Mouse (Mus musculus): ENCODE data around the gene Ptpn23. TPM values are rescaled to one million over a fixed set of nuclear protein-coding genes. Genes with fewer than 3 reads are reported as not detected.

The Ptpn23 gene
- total and polyA plus RNA-seq, 3 experiments = 7.3 to 40.1 TPM; not detected in 1

- H3K27ac ChIP-seq (ENCODE audit: control insufficient read depth, low read depth, low read length) = no peak overlapping the region
- H3K4me1 ChIP-seq (ENCODE audit: control insufficient read depth in 1 of 2, insufficient read depth in 2 of 2, low read length in 2 of 2) = peaks cover 0 to 3% of the 10 kb centered on the region in 2 experiments; a peak in 1 of 4 replicates
- H3K27me3 ChIP-seq (ENCODE audit: control insufficient read depth in 1 of 2, insufficient read depth in 2 of 2, low read length in 2 of 2) = no peaks in the 10 kb centered on the region
- no peaks in the 10 kb centered on the region for H3K79me2 ChIP-seq (ENCODE audit: control insufficient read depth, insufficient read depth, low read length, poor library complexity)
- no peaks in the 10 kb centered on the region for H3K9me3 ChIP-seq (replicated peaks; ENCODE audit: insufficient read depth, low read length)
- no peaks in the 10 kb centered on the region for H3K36me3 ChIP-seq (ENCODE audit: control insufficient read depth in 1 of 2, insufficient read depth in 2 of 2, low read length in 2 of 2)
- peak; percentile 25 for DNase-seq (ENCODE audit: low read depth, low spot score)
- TF ChIP-seq POLR2AphosphoS2 (IDR thresholded peaks at IDR 0.05; ENCODE audit: low read length) (no peak), RAD21 (IDR thresholded peaks at IDR 0.05; ENCODE audit: low read depth, low read length) (peak; percentile 51), POLR2A (IDR thresholded peaks at IDR 0.05; ENCODE audit: control insufficient read depth in 1 of 2, insufficient read depth in 1 of 2, low read depth in 1 of 2, low read length in 2 of 2, poor library complexity in 1 of 2) (no peak), GATA1 (IDR thresholded peaks at IDR 0.05; ENCODE audit: low read depth, low read length) (no peak), SIN3A (IDR thresholded peaks at IDR 0.05; ENCODE audit: low read length) (no peak), GABPA (IDR thresholded peaks at IDR 0.05; ENCODE audit: low read depth, low read length) (no peak), SMC3 (IDR thresholded peaks at IDR 0.05; ENCODE audit: low read depth, low read length) (peak; percentile 71), EP300 (IDR thresholded peaks at IDR 0.05; ENCODE audit: low read depth in 1 of 2, low read length in 2 of 2) (no peak), TBP (IDR thresholded peaks at IDR 0.05; ENCODE audit: low read depth, low read length) (no peak), BHLHE40 (IDR thresholded peaks at IDR 0.05; ENCODE audit: borderline replicate concordance, low read depth, low read length) (no peak), MAFK (IDR thresholded peaks at IDR 0.05; ENCODE audit: borderline replicate concordance, low read depth, low read length) (no peak), ZC3H11A (IDR thresholded peaks at IDR 0.05; ENCODE audit: low read depth, low read length) (peak; percentile 46; the same call in 1 of the 2 replicates), CTCF (IDR thresholded peaks at IDR 0.05 in 2 of 3, conservative IDR thresholded peaks at IDR 0.05 in 1 of 3; ENCODE audit: control insufficient read depth in 1 of 3, insufficient read depth in 1 of 3, low read depth in 2 of 3, low read length in 3 of 3, poor library complexity in 1 of 3, severe bottlenecking in 1 of 3) (peak; percentile 18 to 60 (median 59); a peak in 5 of 6 replicates)
- no peak overlapping the region for H3K9ac ChIP-seq (ENCODE audit: control insufficient read depth, low read depth, low read length, poor library complexity, severe bottlenecking)
- H3K4me3 ChIP-seq (ENCODE audit: control insufficient read depth in 1 of 2, insufficient read depth in 1 of 2, low read depth in 2 of 2, low read length in 2 of 2) = no peak overlapping the region
These were observed 5.8 kb upstream of the Ptpn23 start for GRCm38 (mm10) chr9:110413785-110414184.

- Histone ChIP-seq H3K9me3 (replicated peaks; ENCODE audit: insufficient read depth, low read length) (no peaks in the 10 kb centered on the region), H3K79me2 (ENCODE audit: control insufficient read depth, insufficient read depth, low read length, poor library complexity) (peaks cover 4% of the 10 kb centered on the region), H3K4me1 (ENCODE audit: control insufficient read depth in 1 of 2, insufficient read depth in 2 of 2, low read length in 2 of 2) (peaks cover 0 to 4% of the 10 kb centered on the region in 2 experiments; a peak in 1 of 4 replicates), H3K4me3 (ENCODE audit: control insufficient read depth in 1 of 2, insufficient read depth in 1 of 2, low read depth in 2 of 2, low read length in 2 of 2) (no peak overlapping the region), H3K27me3 (ENCODE audit: control insufficient read depth in 1 of 2, insufficient read depth in 2 of 2, low read length in 2 of 2) (no peaks in the 10 kb centered on the region), H3K36me3 (ENCODE audit: control insufficient read depth in 1 of 2, insufficient read depth in 2 of 2, low read length in 2 of 2) (no peaks in the 10 kb centered on the region), H3K27ac (ENCODE audit: control insufficient read depth, low read depth, low read length) (no peak overlapping the region), H3K9ac (ENCODE audit: control insufficient read depth, low read depth, low read length, poor library complexity, severe bottlenecking) (no peak overlapping the region)
- TF ChIP-seq POLR2A (IDR thresholded peaks at IDR 0.05; ENCODE audit: control insufficient read depth in 1 of 2, insufficient read depth in 1 of 2, low read depth in 1 of 2, low read length in 2 of 2, poor library complexity in 1 of 2) = no peak
- no peak for TF ChIP-seq KAT2A (conservative IDR thresholded peaks at IDR 0.05; ENCODE audit: low read depth, low read length)
- no peak for TF ChIP-seq TBP (IDR thresholded peaks at IDR 0.05; ENCODE audit: low read depth, low read length)
- TF ChIP-seq HCFC1 (IDR thresholded peaks at IDR 0.05; ENCODE audit: low read depth, low read length) = no peak
- TF ChIP-seq CTCF (IDR thresholded peaks at IDR 0.05 in 2 of 3, conservative IDR thresholded peaks at IDR 0.05 in 1 of 3; ENCODE audit: control insufficient read depth in 1 of 3, insufficient read depth in 1 of 3, low read depth in 2 of 3, low read length in 3 of 3, poor library complexity in 1 of 3, severe bottlenecking in 1 of 3) = no peak
- TF ChIP-seq MXI1 (IDR thresholded peaks at IDR 0.05; ENCODE audit: low read depth, low read length) = no peak
- no peak for TF ChIP-seq TAL1 (IDR thresholded peaks at IDR 0.05; ENCODE audit: low read length)
- TF ChIP-seq SMC3 (IDR thresholded peaks at IDR 0.05; ENCODE audit: low read depth, low read length) = no peak
- TF ChIP-seq RCOR1 (IDR thresholded peaks at IDR 0.05; ENCODE audit: low read depth, low read length) = no peak
- no peak for TF ChIP-seq POLR2AphosphoS2 (IDR thresholded peaks at IDR 0.05; ENCODE audit: low read length)
- TF ChIP-seq SIN3A (IDR thresholded peaks at IDR 0.05; ENCODE audit: low read length) = no peak
- no peak for TF ChIP-seq GATA1 (IDR thresholded peaks at IDR 0.05; ENCODE audit: low read depth, low read length)
- no peak for TF ChIP-seq MAZ (IDR thresholded peaks at IDR 0.05; ENCODE audit: low read depth, low read length)
- TF ChIP-seq MYC (IDR thresholded peaks at IDR 0.05; ENCODE audit: low read depth, low read length) = no peak
- no peak for TF ChIP-seq NRF1 (IDR thresholded peaks at IDR 0.05; ENCODE audit: insufficient read depth, low read depth, low read length, poor library complexity, severe bottlenecking)
- no peak for TF ChIP-seq TCF12 (IDR thresholded peaks at IDR 0.05; ENCODE audit: low read depth, low read length)
- no peak for TF ChIP-seq MEF2A (IDR thresholded peaks at IDR 0.05; ENCODE audit: extremely low read depth, insufficient replicate concordance, low read depth, low read length, poor library complexity, severe bottlenecking)
- no peak for TF ChIP-seq UBTF (IDR thresholded peaks at IDR 0.05; ENCODE audit: borderline replicate concordance, insufficient read depth, low read depth, low read length)
- DNase-seq (ENCODE audit: low read depth, low spot score) = no peak
These were observed 4.9 kb upstream of the Ptpn23 start for GRCm38 (mm10) chr9:110412926-110413325.

All from MEL (cell line).